Mouse (Mus musculus) mouse embryonic stem cell (cell line): Measurements from ENCODE around the gene Selenoi.

Experiments used
- in situ Hi-C, 2 experiments: fragments of 300-500 bp; cut with MboI; formaldehyde crosslinking; loops; 1 replicate in 1 of 2; 3 replicates in 1 of 2; pipeline ENCODE4 v1.14.3; 2019 to 2020; ENCODE audit warnings: low sequenced_read_pairs in 2 of 2, low pct_unique_long_range_greater_than_20kb in 1 of 2, mixed read lengths in 1 of 2; ENCODE audit not compliant: unreplicated experiment in 1 of 2

The Selenoi gene

DNA sequence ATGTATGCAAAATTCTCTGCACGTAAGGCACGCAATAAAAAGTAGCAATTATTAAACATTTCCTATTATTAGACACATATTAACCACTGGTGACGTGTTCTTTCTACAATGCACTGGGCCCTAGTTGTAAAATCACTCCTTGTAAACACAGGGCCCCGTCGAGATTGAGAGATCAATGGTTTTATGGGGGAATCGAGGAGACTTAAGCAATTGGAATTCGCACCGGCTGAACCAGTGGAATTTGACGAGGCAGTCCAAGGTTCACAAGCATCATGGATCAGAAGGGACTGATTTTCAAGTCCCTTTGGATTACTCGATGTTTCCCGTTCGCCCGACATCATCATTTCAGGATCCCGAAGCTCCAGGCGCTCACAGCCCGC lies 500 bp upstream of the Selenoi start:
- in situ Hi-C loops: no loop called here

GRCm38 (mm10) chr5:30233042-30233441 lies 661 bp downstream of the Selenoi start:
- in situ Hi-C loops: no loop called here

DNA sequence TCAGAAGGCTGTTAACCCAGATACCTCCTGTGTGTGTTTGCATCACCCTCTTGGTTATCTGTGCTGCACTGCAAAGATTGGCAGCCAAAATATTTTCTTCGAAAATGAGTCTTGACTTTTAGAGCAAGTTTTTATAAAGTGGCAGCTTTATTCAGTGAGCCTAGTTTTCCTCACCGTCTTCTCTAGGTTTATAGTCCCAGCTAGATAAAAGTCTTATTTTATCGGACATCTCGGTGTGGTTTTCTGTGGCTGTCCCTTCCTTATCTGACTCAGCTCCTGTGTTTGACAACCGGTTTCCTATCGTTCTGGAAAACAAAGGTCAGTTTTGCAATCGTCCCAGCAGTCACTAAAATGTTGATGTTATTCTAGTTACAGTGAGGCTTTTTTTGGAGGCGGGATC lies 1.6 kb downstream of the Selenoi start:
- in situ Hi-C loops: no loop called here

GRCm38 (mm10) chr5:30235641-30236126 lies 3.3 kb downstream of the Selenoi start:
- in situ Hi-C loops: no loop called here

GRCm38 (mm10) chr5:30238533-30238932 lies 6.2 kb downstream of the Selenoi start:
- in situ Hi-C loops: no loop called here

- in situ Hi-C loops: no loop called here
These were observed 8.2 kb downstream of the Selenoi start for GRCm38 (mm10) chr5:30240552-30240951.

- in situ Hi-C loops: no loop called here
These were observed 10.0 kb downstream of the Selenoi start for GRCm38 (mm10) chr5:30242410-30242809.

DNA sequence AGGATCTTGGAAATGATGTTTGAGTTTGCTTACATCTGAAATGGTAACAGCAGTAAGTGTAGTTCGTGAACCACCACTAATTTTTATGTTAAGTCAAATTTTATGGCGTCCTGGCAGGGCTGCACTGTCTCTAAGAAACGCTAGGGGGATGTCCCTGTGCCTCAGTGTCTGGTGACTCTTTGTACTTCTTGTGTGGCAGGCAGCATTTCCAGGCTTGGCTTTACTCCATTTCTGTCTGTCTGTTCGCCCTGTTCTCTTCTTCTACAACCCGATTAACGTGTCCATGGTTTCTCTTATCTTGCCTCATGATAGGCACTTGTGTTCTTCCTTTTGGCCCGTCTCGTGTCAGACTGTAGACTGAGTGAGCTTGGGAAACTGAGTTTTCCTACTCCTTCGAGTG lies 11.4 kb downstream of the Selenoi start:
- in situ Hi-C loops: no loop called here

DNA sequence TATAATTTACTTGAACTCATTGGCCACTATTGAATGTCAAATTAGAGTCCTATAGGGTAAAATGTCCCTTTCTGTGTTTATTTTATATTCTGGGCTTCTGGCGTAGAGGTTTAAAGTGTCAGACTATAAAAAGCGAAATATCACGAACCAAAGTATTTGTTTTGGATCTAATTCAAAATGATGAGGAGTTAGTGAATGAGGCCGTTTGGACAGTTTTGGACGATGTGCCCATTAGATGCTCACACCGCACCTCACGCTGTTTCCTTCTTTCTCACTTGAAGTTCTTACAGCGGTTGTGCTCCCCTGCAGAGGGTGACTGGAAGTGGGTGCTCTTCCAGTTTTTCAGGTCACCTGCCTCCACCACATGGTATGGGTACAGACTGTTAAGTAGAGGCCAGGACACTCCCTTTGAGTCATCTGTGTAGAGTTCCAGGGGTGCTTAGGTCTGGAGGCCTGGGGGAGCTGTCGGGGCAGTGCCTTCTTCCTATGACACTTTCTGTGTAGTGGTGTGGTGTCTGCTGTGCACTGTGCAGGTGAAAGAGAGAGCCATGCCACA lies 13.6 kb downstream of the Selenoi start:
- in situ Hi-C loops: no loop called here

GRCm38 (mm10) chr5:30247666-30248065 lies 15.3 kb downstream of the Selenoi start:
- in situ Hi-C loops: no loop called here

- in situ Hi-C loops: no loop called here
These were observed 23.4 kb downstream of the Selenoi start for GRCm38 (mm10) chr5:30255567-30256354.

DNA sequence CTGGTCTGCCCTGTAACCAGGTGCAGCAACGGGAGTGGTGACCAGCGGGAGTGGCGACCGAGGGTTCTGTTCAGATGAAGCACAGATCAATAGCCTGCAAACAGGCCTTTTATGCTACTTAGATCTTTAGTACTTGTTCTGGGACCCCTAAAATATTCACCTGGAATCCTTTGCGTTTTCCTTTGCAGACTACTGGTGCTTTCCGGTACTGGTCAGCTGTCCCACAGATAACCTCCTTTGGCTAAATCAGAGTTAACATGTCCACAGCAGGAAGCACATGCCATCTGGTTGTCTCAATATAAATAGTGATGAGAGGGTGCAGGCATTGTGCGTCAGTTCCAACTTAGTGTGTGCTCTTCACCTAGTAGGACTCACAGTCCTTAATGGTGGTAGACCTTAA lies 26.4 kb downstream of the Selenoi start:
- in situ Hi-C loops: no loop called here

DNA sequence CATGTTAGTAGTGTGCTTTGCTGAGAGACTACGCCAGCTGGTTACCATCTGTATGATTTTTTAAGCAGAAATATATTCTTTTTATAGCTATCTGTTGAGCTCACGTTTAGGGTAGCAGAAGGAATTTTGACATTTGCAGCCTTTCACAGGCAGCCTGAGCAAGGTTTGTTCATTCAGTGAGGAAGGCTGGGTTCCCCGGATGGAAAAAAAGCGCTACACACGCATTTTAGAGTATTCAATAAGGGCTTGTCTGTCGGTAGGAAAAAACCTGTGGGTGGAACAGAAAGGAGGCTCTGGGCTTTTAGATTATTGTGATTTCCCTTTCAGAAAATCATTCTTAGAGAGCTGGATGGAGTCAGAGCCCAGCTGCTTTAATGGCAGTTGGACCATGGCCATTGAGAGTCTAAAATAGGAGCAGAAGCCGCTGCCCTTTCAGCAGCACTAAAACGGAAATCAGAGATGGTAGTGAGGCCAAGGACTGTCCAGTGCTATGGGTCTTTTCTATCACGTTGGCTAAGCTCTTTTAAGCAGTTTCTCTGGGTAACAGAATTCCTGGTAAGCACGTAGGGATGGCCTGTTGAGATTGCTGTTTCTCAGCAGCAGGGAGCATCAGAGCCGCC lies 38.3 kb downstream of the Selenoi start:
- in situ Hi-C loops: no loop called here

GRCm38 (mm10) chr5:30271599-30272281 lies 39.4 kb downstream of the Selenoi start:
- in situ Hi-C loops: no loop called here

GRCm38 (mm10) chr5:30276361-30276760 lies 44.0 kb downstream of the Selenoi start:
- in situ Hi-C loops: no loop called here

- in situ Hi-C loops: no loop called here
These were observed 46.6 kb downstream of the Selenoi start for GRCm38 (mm10) chr5:30278952-30279351.

DNA sequence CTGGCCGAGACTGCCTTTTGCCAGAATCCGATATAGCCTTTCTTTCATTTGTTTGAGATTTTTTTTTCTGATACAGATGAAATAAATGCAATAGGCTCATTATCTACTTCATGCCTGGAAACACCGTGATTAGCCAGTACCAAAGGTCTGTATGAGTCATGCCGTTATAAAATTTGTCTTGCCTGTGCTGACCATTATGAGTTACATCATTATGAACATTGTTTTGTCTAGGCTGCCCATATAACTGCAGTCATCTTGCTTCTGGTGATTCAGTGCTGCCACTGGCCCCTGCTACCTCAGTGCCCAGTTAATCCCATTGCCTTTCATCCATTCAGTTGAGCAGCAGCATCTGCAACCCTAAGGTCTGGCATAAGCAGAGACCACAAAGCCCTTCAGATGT lies 47.1 kb downstream of the Selenoi start:
- in situ Hi-C loops: no loop called here

DNA sequence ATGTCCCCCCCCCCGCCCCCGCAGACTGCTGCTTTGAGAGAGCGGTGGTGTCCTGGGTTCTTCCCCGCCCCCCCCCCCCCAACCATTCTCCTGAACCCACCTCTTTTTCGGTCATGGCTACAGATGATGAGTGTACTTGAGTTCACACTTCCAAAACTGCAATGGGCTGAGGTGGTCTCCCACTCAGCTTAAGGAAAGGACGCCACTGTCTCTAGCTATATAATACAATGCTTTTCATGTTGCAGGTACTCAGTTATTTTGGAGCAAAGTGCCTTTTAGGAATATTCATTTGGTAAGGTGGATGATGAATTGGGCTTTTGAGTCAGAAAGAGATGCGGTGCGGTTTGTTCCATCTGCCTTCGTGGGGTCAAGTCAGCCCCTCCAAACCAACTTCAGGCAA lies 48.5 kb downstream of the Selenoi start:
- in situ Hi-C loops: no loop called here

DNA sequence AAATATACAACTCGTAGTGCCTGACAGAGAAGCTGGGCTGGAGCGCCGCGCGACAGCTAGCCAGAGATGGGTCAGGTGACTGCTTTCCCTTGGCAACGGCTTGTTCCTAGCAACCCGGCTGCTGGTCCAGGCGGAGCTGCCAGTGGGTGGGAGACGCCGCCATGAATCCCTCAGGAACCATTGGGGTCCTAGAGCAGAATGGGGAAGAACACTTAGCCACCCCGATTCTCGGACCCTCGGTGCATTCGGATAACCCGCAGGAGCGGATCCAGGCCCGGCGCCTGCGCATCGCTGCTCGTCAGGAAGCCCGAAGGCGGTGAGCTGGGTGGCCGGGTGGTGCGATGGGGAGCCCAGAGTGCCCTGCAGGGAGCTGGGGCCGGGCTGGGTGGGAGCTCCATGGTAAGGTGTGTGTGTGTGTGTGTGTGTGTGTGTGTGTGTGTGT lies 48.9 kb downstream of the Selenoi start, which contains the start of gene Drc1:
Drc1 (plus strand) TSS at position 98 of the 442 bp plus-strand sequence.
- in situ Hi-C loops: no loop called here
